Mouse (Mus musculus) cerebellum, postnatal 36 days (tissue): ENCODE measurements at regions not wholly inside any gene's neighbourhood (a gene's known extent, or its start where the extent isn't known, plus 50 kb on each side); places are given as distances from the start of the nearest gene placed in this dataset.
A peak's percentile ranks its signal among the peaks of the same experiment; 100 is the strongest.

Experiments
- DNase-seq, 2 experiments: peaks; one replicate each; pipeline ENCODE4 v3.0.0; 2021 to 2022; ENCODE audit warnings: mixed read lengths in 2 of 2

DNA sequence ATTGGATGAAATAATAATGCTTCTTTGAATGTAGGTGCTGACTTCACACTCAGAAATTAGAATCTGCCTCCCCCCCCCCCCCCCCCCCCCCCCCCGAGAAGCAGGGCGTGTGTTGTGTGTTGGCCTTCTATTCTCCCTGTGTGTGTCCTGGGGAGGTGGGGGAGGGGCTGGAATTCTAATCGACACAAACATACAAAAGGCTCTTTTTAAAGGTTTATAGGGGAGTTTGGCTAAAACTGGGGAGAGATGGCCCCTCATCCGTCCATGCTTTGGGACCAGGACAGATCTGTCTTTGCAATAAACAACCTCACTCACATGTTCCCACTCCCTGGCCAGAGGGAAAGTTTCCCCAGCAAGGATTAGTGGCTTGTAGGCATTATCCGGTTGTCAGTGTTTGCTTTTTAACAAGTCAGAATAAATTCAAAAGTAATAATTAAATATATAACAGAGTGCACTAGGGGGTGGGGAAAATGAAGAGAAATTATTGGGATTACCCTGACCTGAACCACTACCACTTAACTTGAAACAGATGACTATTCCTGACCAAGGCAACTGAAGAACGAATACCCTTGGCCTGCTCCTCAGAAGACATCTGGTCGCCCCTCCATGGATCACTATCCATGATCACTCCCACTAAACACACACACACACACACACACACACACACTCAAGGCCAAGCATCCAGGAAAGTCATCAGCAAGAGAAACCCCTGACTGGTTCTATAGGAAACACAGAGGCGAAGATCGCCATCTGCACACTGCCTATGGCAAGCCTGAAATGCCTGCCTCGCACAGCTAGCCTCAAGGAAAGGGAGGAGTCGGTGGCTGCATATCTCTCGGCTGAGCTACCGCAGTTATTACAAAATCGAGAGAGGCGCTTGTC lies 223.5 kb upstream of the Rgma start:
- DNase-seq, result no peak

DNA sequence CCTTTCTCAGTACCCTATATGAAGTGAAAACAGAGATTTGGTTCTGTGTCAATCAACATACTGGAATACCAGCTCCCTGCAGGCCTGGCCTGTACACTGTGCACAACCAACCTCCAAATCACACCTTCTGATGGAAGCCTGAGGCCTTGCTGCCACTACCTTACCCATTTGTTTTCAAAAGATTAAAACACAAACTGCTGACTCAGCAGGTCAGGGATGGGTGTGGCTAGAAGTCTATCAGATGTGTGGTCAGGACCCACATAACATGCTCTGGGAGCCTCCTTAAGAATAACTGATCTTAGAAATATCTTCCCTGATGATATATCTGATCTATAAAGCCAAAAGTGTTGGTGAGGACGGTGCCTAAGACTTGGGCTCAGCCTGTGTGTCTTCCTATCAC lies 221.6 kb upstream of the Rgma start:
- DNase-seq, result no peak

DNA sequence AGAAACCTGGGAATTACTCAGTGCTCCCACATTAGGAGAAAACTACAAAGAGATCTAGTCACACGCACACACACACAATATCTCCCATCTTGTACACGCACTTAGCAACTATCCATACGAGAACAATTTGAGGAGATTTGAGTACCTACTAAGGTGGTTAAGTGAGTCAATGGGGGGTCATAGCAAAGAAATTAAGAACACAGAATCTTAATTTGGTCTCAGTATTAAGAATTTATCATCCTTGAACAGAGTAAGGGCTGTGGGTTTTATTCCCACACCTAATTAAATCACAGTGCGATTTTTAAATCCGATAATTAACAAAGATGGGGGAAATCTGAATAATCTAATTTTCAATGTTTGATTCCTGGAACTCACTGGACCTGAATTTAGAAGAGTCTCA lies 216.5 kb upstream of the Rgma start:
- DNase-seq, result no peak

DNA sequence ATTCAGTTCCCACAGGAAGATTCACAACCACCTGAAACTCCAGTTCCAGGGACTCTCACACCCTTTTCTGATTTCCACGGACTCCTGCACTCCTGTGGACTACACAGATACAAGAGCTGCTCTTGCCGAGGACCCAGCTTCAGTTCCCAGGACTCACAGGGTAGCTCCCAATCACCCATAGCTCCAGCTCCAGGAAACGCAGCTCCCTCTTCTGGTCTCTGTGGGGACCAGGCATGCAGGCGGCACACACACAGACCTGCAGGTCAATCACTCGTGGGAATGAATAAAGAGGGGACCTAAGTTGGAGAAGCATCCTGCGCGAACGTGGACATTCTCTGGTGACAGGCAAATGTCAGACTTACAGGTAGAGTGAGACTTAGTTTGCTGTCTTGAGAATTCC lies 214.3 kb upstream of the Rgma start:
- no peak for DNase-seq

DNA sequence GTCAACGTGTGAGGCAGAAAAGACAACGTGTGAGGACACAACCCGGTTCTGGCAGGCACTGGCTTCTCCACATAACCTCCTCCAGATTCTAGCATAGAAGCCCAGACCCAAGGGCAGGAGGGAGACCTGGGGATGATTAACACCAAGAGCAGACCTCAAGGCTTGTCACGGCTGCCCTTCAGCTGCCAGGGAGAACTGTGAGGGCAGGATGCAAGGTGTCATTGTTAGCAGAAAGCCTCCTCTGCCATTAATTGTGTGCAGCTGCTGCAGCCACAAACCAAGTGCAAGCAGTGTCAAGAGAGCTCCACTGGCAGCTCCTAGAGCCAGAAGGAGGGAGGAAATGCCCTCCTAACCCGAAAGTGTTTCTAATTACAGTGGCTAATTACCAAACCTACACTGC lies 211.6 kb upstream of the Rgma start:
- DNase-seq, result no peak

DNA sequence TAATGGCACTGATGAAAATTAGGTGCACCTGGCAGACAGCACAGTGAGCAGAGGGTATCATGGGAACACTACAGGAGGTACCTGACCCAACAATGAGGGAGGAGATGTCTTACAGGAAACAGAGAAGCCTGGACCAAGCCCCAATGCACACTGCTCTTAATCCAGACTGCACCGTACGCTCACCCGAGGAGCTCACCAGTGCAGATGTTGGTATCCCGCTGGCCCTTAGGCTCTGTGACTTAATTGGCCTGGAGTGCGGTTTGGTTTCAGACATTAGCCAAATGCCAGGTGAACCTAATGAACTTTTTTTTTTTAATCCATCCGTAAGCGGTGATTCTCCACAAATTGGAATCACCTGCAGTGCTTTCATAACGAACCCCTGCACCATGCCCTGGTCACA lies 209.8 kb upstream of the Rgma start:
- DNase-seq, result no peak

DNA sequence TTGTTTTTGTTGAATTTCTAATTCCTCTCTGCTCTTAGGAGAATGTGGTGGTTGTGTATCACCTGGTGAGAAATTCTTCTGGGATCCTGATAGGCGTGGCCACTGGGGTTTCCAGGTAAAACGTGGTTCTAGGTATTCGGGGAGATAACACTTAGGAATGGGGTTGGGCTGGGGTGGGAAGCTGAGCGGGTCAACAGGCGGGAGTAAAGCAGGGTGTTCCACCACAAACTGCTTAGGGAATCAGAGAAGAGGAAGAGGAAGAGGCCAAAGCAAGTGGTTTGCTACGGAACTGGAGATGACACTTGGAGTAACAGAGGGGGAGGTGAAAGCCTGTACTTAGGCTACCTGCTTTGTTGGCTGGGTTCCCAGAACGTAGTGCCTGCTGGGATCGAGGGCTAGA lies 205.9 kb upstream of the Rgma start:
- no peak for DNase-seq

DNA sequence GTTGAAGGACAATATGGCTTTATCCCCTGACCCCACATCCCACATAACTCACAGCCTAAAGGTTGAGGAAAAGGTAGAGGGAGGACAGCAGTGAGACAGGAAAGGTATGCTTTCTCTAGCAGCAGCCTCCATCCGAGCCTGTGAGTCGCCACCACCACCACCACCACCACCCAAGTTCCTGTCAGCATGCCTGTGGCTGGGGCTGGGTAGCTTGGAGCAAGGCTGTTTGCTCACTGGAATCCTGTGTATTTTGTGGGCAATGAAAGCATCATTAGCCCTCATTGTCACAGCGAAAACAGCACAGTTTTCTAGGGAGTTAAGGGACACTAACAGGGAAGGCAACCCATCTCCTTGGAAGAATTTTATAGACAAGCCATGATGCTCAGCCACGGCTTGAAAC lies 202.7 kb upstream of the Rgma start:
- DNase-seq, result no peak

DNA sequence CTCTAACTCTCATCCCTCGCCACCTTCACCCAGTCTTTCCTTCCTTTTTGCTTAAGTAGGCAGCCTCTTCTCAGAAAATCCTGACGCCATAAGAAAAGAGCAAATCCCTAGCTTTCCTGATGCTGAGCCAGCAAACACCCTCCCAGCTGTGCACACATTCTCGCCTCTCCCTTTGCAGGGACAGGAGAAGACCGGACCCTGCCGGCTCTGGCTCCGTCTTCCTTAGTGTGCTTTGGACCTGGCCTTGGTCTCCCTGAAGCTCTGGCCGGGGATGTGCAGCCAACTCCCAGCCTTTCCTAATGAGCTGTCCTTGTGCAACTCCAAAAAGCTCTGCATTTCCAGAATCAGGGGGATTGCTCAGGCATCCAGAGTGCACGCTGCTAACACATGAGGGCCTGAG lies 191.5 kb upstream of the Rgma start:
- no peak for DNase-seq

DNA sequence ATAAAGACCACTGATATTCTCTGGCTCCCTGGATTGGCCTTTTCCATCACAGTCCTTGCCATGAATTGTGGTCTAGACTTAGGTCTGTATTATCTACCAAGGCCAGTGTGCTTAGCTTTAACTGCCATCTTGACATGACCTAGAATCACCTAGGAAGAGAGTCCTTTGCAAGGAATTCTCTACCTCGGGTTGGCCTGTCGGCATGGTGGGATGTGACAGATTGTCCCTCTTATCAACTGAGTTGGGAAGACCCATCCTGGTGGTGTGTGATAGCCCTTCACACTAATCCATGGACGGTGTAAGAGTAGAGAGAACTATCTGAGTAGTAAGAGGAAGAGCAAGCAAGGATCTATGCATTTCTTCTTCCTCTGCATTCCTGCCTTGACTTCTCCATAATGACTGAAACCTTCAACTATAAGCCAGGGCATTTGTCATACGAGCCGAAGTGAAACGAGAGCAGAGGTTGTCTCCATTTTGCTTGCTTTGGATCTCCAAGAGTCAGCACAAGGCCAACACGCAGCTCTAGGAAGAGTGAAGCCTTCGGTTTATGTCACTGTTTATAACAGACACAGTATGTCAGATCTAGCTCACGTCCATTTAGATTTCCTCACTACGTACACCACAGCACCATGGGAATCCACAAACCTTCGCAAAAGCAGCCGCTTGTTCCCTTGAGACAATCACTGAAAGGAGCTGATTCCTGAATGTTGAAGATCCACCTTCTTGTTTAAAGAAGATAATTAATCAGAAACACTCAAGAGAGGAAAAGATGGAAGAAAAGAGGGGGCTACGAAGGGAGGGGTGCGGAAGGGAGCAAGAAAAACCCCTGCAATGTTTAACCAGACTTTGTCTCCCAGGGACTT lies 190.9 kb upstream of the Rgma start:
- DNase-seq, result no peak

DNA sequence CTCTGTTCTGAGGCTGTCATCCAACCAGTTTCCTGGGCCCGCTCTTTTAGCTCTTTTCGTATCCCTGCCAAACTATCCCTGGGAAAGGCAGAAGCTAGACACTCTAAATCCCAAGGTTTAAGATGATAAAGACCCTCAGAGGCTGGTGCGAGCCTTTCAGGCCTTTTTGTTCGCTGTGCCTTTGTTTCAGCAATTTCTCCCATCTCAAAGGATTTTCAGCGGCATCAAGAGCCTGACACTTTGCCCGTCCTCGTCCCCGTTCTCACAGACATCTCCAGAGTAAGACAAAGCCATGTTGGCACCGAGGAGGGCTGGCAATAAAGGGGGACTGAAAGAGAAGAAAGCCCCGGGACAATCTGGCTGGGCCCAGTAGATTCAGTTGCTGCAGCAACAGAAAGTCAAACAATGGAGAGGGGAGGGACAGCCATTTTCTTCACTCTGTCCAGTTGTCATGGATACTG lies 190.2 kb upstream of the Rgma start:
- DNase-seq, result no peak

DNA sequence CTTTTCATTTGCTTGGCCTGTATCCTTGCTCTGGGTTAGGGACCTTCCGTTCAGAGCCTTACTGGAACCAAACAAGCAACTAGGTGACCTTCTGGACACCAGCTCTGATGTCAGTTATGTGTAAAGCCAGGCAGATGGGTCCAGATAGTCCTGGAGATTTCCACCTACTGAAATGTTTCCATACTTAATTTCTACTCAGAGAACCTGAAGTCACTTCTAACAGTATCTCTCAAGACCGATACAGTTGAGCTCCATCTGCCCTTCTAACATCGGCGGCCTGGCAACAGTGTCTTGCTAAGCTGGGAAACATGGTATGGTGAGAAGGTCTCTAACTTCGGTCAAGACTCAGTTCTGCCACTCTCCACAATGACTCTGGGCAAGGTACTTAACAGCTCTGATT lies 189.7 kb upstream of the Rgma start:
- no peak for DNase-seq

DNA sequence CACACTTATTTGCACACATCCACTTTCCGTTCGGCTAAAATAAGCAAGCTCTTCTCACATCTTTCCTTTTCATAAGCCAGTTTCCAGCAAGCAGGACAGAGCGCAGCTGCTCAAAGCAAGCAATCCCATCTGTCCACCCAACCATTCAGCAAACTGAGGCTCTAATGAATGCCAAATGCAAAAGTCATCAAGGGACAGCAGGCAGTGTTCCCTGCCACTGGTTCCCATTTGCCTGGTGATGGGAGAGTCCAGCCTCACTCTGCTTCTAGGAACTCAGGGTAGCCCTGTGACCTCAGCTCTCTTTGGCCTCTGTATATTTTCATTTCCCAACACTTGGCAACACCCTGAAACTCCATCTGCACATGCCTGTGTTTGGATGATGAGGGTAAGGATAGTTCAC lies 188.8 kb upstream of the Rgma start:
- DNase-seq, result no peak

DNA sequence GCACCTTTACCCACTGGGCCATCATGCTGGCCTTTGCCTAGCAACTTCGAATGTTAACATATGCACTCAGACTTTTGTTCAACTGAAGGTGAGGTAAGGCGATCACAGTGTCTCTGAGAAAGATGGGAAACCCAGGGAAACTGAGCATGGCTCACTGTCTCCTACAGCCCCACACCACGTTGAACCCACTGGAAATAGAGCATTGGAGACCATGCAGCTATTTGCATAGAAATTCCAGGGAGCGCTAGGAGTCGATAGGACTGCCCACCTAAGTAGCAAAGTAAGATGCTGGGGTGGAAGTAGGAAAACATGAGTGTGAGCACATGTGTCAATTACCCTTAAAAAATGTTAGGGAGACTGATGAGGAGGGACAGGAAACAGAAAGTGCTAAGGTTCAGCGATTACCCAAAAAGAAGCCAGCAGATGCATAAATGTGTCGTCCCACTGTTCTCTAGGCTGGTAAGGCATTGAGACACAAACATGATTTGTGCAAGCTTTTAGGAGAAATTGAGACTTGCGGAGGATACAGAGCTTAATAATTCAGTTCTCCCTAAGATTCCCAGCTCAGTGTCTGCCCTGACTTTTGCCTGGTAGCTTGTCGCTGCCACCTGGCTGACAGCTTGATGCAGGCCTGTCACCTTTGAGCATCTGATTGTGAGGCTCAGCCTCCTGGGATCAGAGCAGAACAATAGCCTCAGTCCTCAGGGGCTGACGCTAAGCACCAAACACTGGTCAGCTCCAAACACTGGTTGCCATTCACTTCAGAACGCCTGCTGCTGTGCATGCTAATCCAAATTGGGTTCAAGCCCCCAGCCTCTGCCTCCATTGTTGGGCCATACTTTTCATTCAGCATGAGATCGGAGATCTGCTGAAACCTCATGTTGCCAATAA lies 183.7 kb upstream of the Rgma start:
- DNase-seq, result no peak

DNA sequence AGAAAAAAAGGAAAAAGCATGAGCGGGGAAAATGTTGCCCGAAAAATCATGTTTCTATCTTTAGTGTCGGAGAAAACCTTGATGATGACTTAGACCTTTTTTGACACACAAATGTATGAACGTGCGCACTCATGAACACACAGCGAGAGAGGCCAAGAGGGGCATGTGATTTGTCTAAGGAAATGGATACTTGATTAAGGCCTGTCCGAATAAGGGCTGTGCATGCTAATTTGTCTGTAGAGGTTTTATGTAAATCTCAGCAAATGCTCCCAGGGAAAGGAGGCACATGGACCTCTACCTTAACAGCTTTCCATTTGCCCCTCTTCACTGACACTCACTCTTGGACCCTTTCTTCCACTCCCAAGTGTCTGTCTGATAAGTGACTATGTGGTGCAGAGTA lies 182.5 kb upstream of the Rgma start:
- DNase-seq, result no peak

DNA sequence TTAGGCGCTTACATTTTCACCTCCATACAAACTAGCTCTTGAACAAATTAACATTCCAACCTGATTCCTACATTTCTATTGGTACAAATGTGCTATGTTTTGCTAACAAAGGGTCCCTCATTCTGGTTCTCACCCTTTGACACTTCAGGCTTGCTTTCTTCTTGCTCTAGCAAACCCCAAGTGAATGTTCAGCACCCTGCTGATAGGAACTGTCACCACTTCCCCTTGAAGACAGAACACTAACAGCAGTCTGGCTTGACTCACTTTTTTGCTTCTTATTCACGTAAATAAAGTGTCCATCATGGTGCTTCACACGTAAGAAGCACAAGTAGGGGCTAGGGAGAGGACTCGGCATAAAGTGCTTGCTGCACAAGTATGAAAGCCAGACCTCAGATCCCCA lies 180.0 kb upstream of the Rgma start:
- no peak for DNase-seq

DNA sequence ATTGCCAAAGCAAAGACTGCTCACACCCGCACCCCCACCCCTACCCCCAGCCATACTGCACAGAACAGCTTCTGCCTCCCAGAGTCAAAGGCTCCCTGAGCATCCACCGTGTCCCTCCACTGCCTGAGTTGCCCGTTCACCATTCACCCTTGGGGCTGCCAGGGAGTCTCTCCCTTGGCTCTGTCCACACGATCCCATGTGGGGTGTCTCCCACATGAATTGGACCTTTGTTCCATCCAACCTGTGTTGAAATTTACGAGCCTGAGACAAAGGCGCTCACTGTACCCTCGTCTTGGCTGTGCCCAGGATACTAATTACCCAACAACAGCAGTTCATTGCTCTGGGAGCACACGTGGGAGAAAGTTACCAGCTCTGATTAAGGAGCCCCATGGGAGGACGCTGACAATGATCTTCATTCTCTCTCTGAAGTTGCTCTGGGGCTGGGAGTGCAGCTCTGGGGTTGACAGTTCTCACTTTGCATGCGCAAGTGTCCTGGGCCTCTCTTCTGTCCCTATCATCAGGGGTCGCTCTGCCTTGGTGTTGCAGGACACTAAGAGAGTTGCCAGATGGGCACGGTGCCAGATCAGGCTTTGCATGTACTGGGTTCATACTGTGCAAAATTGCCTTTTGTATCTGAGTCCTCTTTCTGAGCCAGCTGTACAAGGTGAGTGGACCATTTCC lies 178.3 kb upstream of the Rgma start:
- DNase-seq, result peak; percentile 16 to 34

DNA sequence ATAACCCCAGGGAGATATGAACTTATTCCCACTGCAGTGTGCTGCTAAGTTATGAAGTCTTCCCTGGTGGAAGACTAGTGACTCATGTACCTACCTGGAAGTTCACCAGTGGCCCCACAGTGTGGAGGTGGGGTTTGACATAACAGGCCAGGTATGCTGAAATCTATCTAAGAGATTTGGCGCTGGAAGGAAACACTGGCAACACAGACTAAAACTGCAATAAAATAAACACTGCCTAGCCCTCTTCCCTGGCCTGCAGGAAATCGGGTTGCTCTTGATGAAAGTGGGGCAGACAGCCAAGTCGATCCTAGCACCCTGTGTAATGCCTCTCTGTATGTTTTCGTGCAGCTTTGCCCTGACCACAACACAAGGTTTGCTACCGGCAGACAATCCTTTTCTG lies 177.2 kb upstream of the Rgma start:
- DNase-seq, result no peak

DNA sequence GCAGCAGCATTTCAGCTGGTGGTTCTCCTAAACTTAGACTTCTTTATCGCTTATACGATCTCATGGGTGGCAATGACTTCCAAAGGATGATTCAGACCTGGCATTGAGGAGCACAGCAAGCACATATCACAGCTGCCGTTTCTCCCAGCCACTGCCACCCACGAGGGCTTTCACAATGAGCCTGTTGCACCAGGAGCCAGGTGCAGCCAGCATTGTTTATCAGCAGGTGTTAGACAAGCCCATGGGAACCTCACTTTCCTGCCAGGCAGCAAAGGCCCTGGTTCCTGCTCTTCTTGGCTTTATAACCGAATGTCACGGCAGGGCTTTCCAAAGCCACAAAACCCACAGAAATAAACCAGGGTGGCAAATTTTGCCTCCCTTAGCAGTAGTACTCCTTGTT lies 175.3 kb upstream of the Rgma start:
- no peak for DNase-seq

DNA sequence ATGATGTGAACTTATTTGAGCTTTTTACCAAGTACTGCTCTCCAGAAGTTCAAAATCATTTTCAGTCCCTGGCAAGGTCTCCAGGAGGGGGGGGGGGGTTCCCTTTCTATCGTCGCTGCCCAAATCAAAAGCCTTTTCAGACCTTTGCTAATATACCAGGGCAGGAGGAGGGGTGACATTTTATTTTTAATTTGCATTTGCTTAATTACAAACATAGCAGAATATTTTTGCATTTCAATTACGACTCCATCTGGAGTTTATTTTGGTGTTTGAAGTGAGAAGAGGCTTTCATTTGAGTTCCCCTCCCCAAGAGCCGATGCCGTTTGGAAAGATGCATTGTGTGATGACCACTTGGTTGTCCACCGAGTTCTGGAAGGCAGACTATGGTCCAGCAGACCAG lies 174.0 kb upstream of the Rgma start:
- no peak for DNase-seq

DNA sequence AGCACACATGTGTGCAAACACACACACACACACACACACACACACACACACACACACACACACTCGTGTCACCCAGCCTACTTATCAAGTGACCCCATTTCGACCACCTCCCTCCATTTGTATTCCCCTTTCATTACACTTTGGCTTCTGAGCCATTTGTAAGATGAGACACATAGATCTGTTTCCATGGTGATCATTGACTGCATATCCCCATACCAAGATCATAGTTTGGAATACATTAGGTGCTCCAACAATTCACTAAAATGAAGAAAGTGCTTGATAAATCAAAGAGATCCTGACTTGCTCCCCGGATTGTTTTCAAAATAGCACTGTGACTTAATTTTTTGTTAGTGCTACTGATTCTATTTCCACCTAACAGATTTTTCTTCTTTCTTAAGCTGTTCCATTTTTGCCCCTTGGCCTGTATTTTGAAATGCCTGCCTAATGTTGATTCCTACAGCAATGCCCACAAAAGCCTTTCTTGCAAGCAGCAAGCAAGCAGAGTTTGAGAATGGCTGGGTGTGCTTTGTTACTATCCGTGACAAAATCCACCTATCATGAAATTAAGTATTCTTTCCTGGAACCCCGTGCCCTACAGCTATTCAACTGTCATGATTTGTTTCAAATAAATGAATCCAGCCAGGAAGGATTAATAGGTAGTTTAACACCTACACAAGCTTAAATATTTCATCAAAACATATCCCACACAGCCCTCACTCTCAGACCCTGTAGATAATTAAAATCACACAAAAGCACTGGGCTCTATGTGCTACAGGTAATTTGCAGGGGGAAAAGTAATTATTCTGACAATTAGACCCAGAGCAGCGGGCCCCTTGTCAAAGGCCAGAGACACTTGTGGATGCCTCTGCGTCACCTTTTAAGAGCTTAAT lies 168.1 kb upstream of the Rgma start:
- no peak for DNase-seq

DNA sequence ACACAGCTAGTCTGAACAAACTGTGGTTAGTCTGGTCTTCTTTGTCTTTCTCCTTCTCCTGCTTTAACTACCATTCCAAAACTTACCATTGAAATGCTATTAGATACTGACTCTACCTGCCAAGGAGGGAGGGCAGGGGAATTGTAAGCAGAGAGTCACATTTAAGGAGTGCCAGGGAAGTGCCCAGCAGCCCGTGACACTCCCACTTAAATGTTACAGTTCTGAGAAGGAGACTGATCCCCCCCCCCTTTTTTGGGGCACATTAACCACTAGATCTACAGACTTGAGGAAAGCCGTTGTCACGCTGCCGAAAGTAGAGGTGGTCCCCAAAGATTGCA lies 166.9 kb upstream of the Rgma start:
- no peak for DNase-seq
